Mouse (Mus musculus): ENCODE results near the gene H2-T24. TPM values are rescaled to one million over a fixed set of nuclear protein-coding genes. Genes with fewer than 3 reads are reported as not detected.

H2-T24 gene
- polyA plus RNA-seq, 1 experiment from 2014 or later: 5.8 TPM

DNA sequence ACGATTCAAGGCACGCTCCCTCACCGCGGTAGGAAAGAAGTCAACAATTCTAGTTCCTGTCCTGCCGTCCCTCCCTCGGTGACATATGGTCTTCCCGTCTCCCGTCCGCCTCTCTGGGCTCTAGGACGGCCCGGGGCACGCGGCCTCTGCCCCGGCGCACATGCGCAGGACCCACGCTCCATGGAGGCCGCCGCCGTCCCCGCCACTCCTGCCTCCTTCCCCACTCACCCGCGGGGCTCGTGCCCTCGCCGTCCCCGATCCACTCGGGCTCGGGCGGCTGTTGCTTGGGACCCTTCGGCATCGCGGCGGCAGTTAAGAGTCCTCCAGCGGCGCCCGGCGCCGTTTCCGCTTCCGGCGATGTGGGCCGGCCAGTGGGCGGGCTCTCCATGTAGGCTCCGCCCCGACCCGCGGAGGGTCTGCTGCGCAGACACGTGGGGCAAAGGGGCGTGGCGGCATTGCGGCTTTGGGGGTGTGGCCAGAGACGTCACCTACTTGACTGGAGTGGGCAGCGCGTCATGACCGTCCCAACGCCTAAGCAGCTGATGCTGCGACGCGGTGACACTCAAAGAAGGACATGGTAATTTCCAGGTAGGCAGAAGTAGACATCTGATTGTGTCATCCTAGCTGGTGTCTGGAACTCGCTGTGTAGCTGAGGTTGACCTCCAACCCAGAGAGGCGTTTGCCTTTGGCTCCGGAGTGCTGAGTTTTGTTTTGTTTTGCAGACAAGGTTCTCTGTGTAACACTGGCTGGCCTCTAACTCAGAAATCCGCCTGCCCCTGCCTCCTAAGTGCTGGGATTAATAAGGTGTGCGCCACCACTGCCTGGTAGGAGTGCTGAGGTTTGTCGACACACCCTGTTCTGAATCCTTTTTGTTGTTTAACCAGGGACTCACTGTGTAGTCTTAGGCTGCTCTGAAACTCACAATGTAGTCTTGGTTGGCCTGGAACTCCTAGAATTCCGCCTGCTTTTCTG, 50.7 kb downstream of the H2-T24 start, which contains the start of gene Abcf1:
TSS of gene Abcf1 (minus strand) at position 344 of the 972 bp plus-strand sequence.
- WGBS: under 1% methylated on average over 68 of the region's 68 CpGs
- Histone ChIP-seq H3K36me3 (peaks cover 24% of the 10 kb centered on the region), H3K27me3 (no peaks in the 10 kb centered on the region), H3K4me3 (peak within 1 kb of the TSS; percentile 54), H3K27ac (replicated peaks) (peak within 1 kb of the TSS; percentile 67), H3K9ac (replicated peaks) (peak within 1 kb of the TSS; percentile 70), H3K4me2 (replicated peaks) (peak within 1 kb of the TSS; percentile 61), H3K4me1 (peaks cover 23% of the 10 kb centered on the region), H3K9me3 (no peaks in the 10 kb centered on the region)
- ATAC-seq (replicated peaks): peak; percentile 93

GRCm38 (mm10) chr17:35967621-35968020, 52.7 kb downstream of the H2-T24 start:
- no peaks in the 10 kb centered on the region for H3K27me3 ChIP-seq
- no peak for ATAC-seq (replicated peaks)
- peaks cover 27% of the 10 kb centered on the region for H3K36me3 ChIP-seq
- WGBS: 84% methylated on average over 2 of the region's 2 CpGs
- peaks cover 23% of the 10 kb centered on the region for H3K4me1 ChIP-seq
- H3K4me3 ChIP-seq: no peak overlapping the region
- no peak overlapping the region for H3K4me2 ChIP-seq (replicated peaks)
- no peaks in the 10 kb centered on the region for H3K9me3 ChIP-seq
- no peak overlapping the region for H3K9ac ChIP-seq (replicated peaks)
- no peak overlapping the region for H3K27ac ChIP-seq (replicated peaks)

GRCm38 (mm10) chr17:35963279-35963678, 57.1 kb downstream of the H2-T24 start:
- H3K4me3 ChIP-seq: no peak overlapping the region
- peaks cover 8% of the 10 kb centered on the region for H3K4me1 ChIP-seq
- no peak overlapping the region for H3K27ac ChIP-seq (replicated peaks)
- H3K4me2 ChIP-seq (replicated peaks): no peak overlapping the region
- H3K27me3 ChIP-seq: no peaks in the 10 kb centered on the region
- H3K36me3 ChIP-seq: peaks cover 64% of the 10 kb centered on the region
- no peak for ATAC-seq (replicated peaks)
- WGBS: 90% methylated on average over 10 of the region's 10 CpGs
- no peak overlapping the region for H3K9ac ChIP-seq (replicated peaks)
- H3K9me3 ChIP-seq: no peaks in the 10 kb centered on the region

GRCm38 (mm10) chr17:35958533-35959223, 61.7 kb downstream of the H2-T24 start:
- Histone ChIP-seq H3K27me3 (no peaks in the 10 kb centered on the region), H3K27ac (replicated peaks) (no peak overlapping the region), H3K4me3 (no peak overlapping the region), H3K4me2 (replicated peaks) (no peak overlapping the region), H3K9me3 (no peaks in the 10 kb centered on the region), H3K4me1 (no peaks in the 10 kb centered on the region), H3K9ac (replicated peaks) (no peak overlapping the region), H3K36me3 (peaks cover 81% of the 10 kb centered on the region)
- ATAC-seq (replicated peaks): no peak
- WGBS: 95% methylated on average over 15 of the region's 15 CpGs

MicroRNAs within 50 kb of the gene (microRNA counts, 519-probe panel; counts per million panel counts)
- 1,996 counts per million, percentile 24 among the panel's probes with 10 or more counts for microRNA mmu-miR-877

Small RNA genes lying within 50 kb of the gene (microRNA-seq; reads per million reads assigned to microRNA genes)
- gene Mir877: 83.7 reads per million, percentile 50 among the genes with 10 or more reads in this experiment

Other genes with a start within 250 kb of the H2-T24 start
- 7.3 and 8.1 TPM in 2 replicates for gene Ier3, start 198.9 kb downstream of the H2-T24 start, polyA plus RNA-seq (2015; fragmentation: Nextera tagmentation; extraction: Ambion mirVana)
- 68.3 and 75.1 TPM in 2 replicates for gene Flot1, start 197.3 kb downstream of the H2-T24 start, polyA plus RNA-seq (2015; fragmentation: Nextera tagmentation; extraction: Ambion mirVana)
- 1,924 and 1,932 TPM in 2 replicates for gene Tubb5, start 182.3 kb downstream of the H2-T24 start, polyA plus RNA-seq (2015; fragmentation: Nextera tagmentation; extraction: Ambion mirVana)
- gene Mdc1, start 179.0 kb downstream of the H2-T24 start, polyA plus RNA-seq (2015; fragmentation: Nextera tagmentation; extraction: Ambion mirVana): 11.7 TPM in 2 replicates
- 24.5 and 28.3 TPM in 2 replicates for gene Nrm, start 159.2 kb downstream of the H2-T24 start, polyA plus RNA-seq (2015; fragmentation: Nextera tagmentation; extraction: Ambion mirVana)
- gene Ppp1r18, start 155.0 kb downstream of the H2-T24 start, polyA plus RNA-seq (2015; fragmentation: Nextera tagmentation; extraction: Ambion mirVana): 20.8 and 21.9 TPM in 2 replicates
- 36.3 and 38.0 TPM in 2 replicates for gene Dhx16, start 140.7 kb downstream of the H2-T24 start, polyA plus RNA-seq (2015; fragmentation: Nextera tagmentation; extraction: Ambion mirVana)
- 37.9 and 41.5 TPM in 2 replicates for gene 2310061I04Rik, start 123.1 kb downstream of the H2-T24 start, polyA plus RNA-seq (2015; fragmentation: Nextera tagmentation; extraction: Ambion mirVana)
- 421 and 435 TPM in 2 replicates for gene Atat1, start 110.5 kb downstream of the H2-T24 start, polyA plus RNA-seq (2015; fragmentation: Nextera tagmentation; extraction: Ambion mirVana)
- 53.1 and 54.1 TPM in 2 replicates for gene Mrps18b, start 104.2 kb downstream of the H2-T24 start, polyA plus RNA-seq (2015; fragmentation: Nextera tagmentation; extraction: Ambion mirVana)
- gene Ppp1r10, start 104.1 kb downstream of the H2-T24 start, polyA plus RNA-seq (2015; fragmentation: Nextera tagmentation; extraction: Ambion mirVana): 51.5 and 53.9 TPM in 2 replicates
- gene Abcf1, start 50.8 kb downstream of the H2-T24 start, polyA plus RNA-seq (2015; fragmentation: Nextera tagmentation; extraction: Ambion mirVana): 88.3 and 90.3 TPM in 2 replicates
- 57.0 and 59.2 TPM in 2 replicates for gene Gnl1, start 40.7 kb downstream of the H2-T24 start, polyA plus RNA-seq (2015; fragmentation: Nextera tagmentation; extraction: Ambion mirVana)
- 76.8 and 92.2 TPM in 2 replicates for gene Prr3, start 40.3 kb downstream of the H2-T24 start, polyA plus RNA-seq (2015; fragmentation: Nextera tagmentation; extraction: Ambion mirVana)
- gene H2-T23, start 12.3 kb upstream of the H2-T24 start, polyA plus RNA-seq (2015; fragmentation: Nextera tagmentation; extraction: Ambion mirVana): 6.9 and 7.0 TPM in 2 replicates
- 5.8 and 5.9 TPM in 2 replicates for gene H2-T22, start 22.2 kb upstream of the H2-T24 start, polyA plus RNA-seq (2015; fragmentation: Nextera tagmentation; extraction: Ambion mirVana)
- gene Gm6034, start 22.4 kb upstream of the H2-T24 start, polyA plus RNA-seq (2015; fragmentation: Nextera tagmentation; extraction: Ambion mirVana): not detected in 2 replicates
- not detected in 2 replicates for gene Gm11127, start 37.8 kb upstream of the H2-T24 start, polyA plus RNA-seq (2015; fragmentation: Nextera tagmentation; extraction: Ambion mirVana)
- gene Gm19684, start 101.1 kb upstream of the H2-T24 start, polyA plus RNA-seq (2015; fragmentation: Nextera tagmentation; extraction: Ambion mirVana): not detected in 2 replicates
- gene Gm7030, start 108.9 kb upstream of the H2-T24 start, polyA plus RNA-seq (2015; fragmentation: Nextera tagmentation; extraction: Ambion mirVana): not detected in 2 replicates
- gene Gm8909, start 148.0 kb upstream of the H2-T24 start, polyA plus RNA-seq (2015; fragmentation: Nextera tagmentation; extraction: Ambion mirVana): not detected in 2 replicates
- gene H2-T3, start 169.7 kb upstream of the H2-T24 start, polyA plus RNA-seq (2015; fragmentation: Nextera tagmentation; extraction: Ambion mirVana): not detected in 2 replicates
- gene Rpp21, start 237.5 kb upstream of the H2-T24 start, polyA plus RNA-seq (2015; fragmentation: Nextera tagmentation; extraction: Ambion mirVana): 101 and 105 TPM in 2 replicates

Measured in forebrain, embryonic 15.5 days (tissue).